Comparison of ENCODE assay signal across 31 mouse cellular contexts in the genomic region with DNA sequence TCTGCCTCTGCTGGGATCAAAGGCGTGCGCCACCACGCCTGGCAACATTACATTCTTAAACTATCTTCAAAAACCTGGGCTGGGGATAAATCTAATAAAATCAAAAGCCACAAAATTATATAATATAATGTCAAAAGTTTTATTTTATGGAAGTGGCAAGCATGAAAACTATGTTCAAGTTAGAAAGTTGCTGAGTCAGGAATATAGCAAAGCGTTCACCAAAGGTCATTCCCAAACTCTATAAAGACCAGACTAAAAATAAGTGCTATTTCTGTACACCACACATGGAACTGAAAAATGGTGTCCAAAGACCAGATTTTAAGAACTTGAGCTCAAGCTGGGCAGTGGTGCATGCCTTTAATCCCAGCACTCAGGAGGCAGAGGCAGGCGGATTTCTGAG.
"Had no signal": no experiment of that assay in that cellular context is flagged by ENCODE, and none has a peak within 500 bp of the region (broad histone marks: within the 10 kb centered on the region; RNA-seq: fewer than 3 reads in every experiment).

No protein-coding gene starts in this region.

- H3K9ac ChIP-seq: limb, embryonic 12.5 days; limb, embryonic 13.5 days; limb, embryonic 15.5 days; liver, embryonic 12.5 days; liver, embryonic 13.5 days; liver, embryonic 14.5 days; liver, embryonic 15.5 days; liver, postnatal 0 days; lung, embryonic 14.5 days; lung, embryonic 15.5 days; midbrain, embryonic 12.5 days; midbrain, embryonic 15.5 days had no signal

- H3K4me3 ChIP-seq: left cerebral cortex, adult 2 months; limb, embryonic 10.5 days; limb, embryonic 12.5 days; limb, embryonic 13.5 days; limb, embryonic 15.5 days; liver, embryonic 12.5 days; liver, embryonic 13.5 days; liver, embryonic 15.5 days; lung, embryonic 15.5 days; megakaryocyte, embryonic 14.5 days; midbrain, embryonic 10.5 days; midbrain, embryonic 12.5 days; midbrain, embryonic 15.5 days; myocyte had no signal

- H3K4me1 ChIP-seq: limb, embryonic 10.5 days; limb, embryonic 12.5 days; limb, embryonic 13.5 days; limb, embryonic 15.5 days; lung, embryonic 15.5 days; midbrain, embryonic 10.5 days; midbrain, embryonic 12.5 days; midbrain, embryonic 15.5 days had no signal

- H3K4me2 ChIP-seq: limb, embryonic 12.5 days; limb, embryonic 13.5 days; limb, embryonic 15.5 days; liver, embryonic 11.5 days; liver, embryonic 12.5 days; liver, embryonic 13.5 days; liver, embryonic 15.5 days; lung, embryonic 14.5 days; lung, embryonic 15.5 days; midbrain, embryonic 11.5 days; midbrain, embryonic 12.5 days; midbrain, embryonic 15.5 days had no signal

- ATAC-seq: liver, embryonic 12.5 days; liver, postnatal 0 days; lung, postnatal 0 days; midbrain, embryonic 15.5 days; midbrain, embryonic 16.5 days had no signal

- H3K27ac ChIP-seq: left cerebral cortex, adult 2 months; limb, embryonic 10.5 days; limb, embryonic 12.5 days; limb, embryonic 13.5 days; limb, embryonic 15.5 days; liver, embryonic 12.5 days; liver, embryonic 13.5 days; liver, embryonic 14.5 days; liver, embryonic 15.5 days; lung, embryonic 15.5 days; macrophage; midbrain, embryonic 10.5 days; midbrain, embryonic 12.5 days; midbrain, embryonic 15.5 days had no signal

- H3K27me3 ChIP-seq: limb, embryonic 12.5 days; limb, embryonic 13.5 days; limb, embryonic 15.5 days; liver, embryonic 12.5 days; liver, embryonic 13.5 days; liver, embryonic 15.5 days; lung, embryonic 15.5 days; megakaryocyte, embryonic 14.5 days; midbrain, embryonic 12.5 days; midbrain, embryonic 15.5 days had no signal

- H3K9me3 ChIP-seq: limb, embryonic 10.5 days; limb, embryonic 12.5 days; limb, embryonic 15.5 days; liver, embryonic 12.5 days; liver, embryonic 13.5 days; liver, embryonic 15.5 days; lung, embryonic 15.5 days; megakaryocyte, embryonic 14.5 days; midbrain, embryonic 15.5 days had no signal

- DNase-seq: left cerebral cortex, postnatal 4 days; liver; liver, embryonic 13.5 days; liver, postnatal 0 days; lung, adult 18-20 months; lung, adult 2 months; lung, embryonic 14.5 days; lung, postnatal 10 days; lung, postnatal 14 days; lung, postnatal 36 days; lung, postnatal 4 days; midbrain, embryonic 14.5 days had no signal
